Mouse (Mus musculus) ovary, adult 2 months (tissue): ENCODE data around the gene A630073D07Rik. TPM values are rescaled to one million over a fixed set of nuclear protein-coding genes. Genes with fewer than 3 reads are reported as not detected.

Source experiments
- polyA plus RNA-seq: library from polyadenylated mRNA; depleted of rRNA; stranded (reverse); fragments of >200 nt; gene quantifications from 2 replicates; pipeline ENCODE4 v1.2.3, GENCODE M21; 2012; rRNA removed

Gene A630073D07Rik
- polyA plus RNA-seq = not detected in 2 replicates

GRCm38 (mm10) chr6:132651426-132651825 is at the start of gene A630073D07Rik:
Gene A630073D07Rik, minus strand, starts transcription at chr6:132651526.

GRCm38 (mm10) chr6:132700907-132701306 is 49.6 kb upstream of the A630073D07Rik start, which contains the start of gene Tas2r121:
Gene Tas2r121, minus strand, starts transcription at chr6:132701007.

GRCm38 (mm10) chr6:132656653-132657052 is 5.3 kb upstream of the A630073D07Rik start, which contains the start of gene Tas2r120:
Gene Tas2r120, plus strand, starts transcription at chr6:132656953.

GRCm38 (mm10) chr6:132595613-132596012 is 55.7 kb downstream of the A630073D07Rik start, which contains the start of gene Prp2:
Gene Prp2, plus strand, starts transcription at chr6:132595913.

Other genes starting within 250 kb of the A630073D07Rik start
- not detected in 2 replicates for gene Prh1, start 81.7 kb downstream of the A630073D07Rik start, polyA plus RNA-seq
- gene Prp2, start 55.6 kb downstream of the A630073D07Rik start, polyA plus RNA-seq = not detected in 2 replicates
- not detected in 2 replicates for gene Tas2r120, start 5.4 kb upstream of the A630073D07Rik start, polyA plus RNA-seq
- not detected in 2 replicates for gene Tas2r121, start 49.5 kb upstream of the A630073D07Rik start, polyA plus RNA-seq
- gene Tas2r122, start 60.4 kb upstream of the A630073D07Rik start, polyA plus RNA-seq = not detected in 2 replicates
- not detected in 2 replicates for gene Tas2r115, start 86.5 kb upstream of the A630073D07Rik start, polyA plus RNA-seq
- gene Tas2r124, start 103.2 kb upstream of the A630073D07Rik start, polyA plus RNA-seq = not detected in 2 replicates
- not detected in 2 replicates for gene Tas2r102, start 110.6 kb upstream of the A630073D07Rik start, polyA plus RNA-seq
- gene Tas2r136, start 126.6 kb upstream of the A630073D07Rik start, polyA plus RNA-seq = not detected in 2 replicates
- not detected in 2 replicates for gene Tas2r117, start 151.3 kb upstream of the A630073D07Rik start, polyA plus RNA-seq
- gene Tas2r123, start 195.6 kb upstream of the A630073D07Rik start, polyA plus RNA-seq = not detected in 2 replicates
- not detected in 2 replicates for gene Tas2r116, start 203.9 kb upstream of the A630073D07Rik start, polyA plus RNA-seq
- gene Tas2r110, start 216.5 kb upstream of the A630073D07Rik start, polyA plus RNA-seq = not detected in 2 replicates
- not detected in 2 replicates for gene Tas2r113, start 241.5 kb upstream of the A630073D07Rik start, polyA plus RNA-seq